Mouse (Mus musculus): Measurements from ENCODE around the gene Olfr1458. TPM values are rescaled to one million over a fixed set of nuclear protein-coding genes. Genes with fewer than 3 reads are reported as not detected.

Olfr1458 gene
- total RNA-seq (2014; rRNA removed) (not detected in 2 replicates), polyA plus RNA-seq (2015; fragmentation: Nextera tagmentation; extraction: Ambion mirVana) (not detected in 2 replicates)

GRCm38 (mm10) chr19:13106675-13107074 lies at the start of gene Olfr1458:
Gene Olfr1458, minus strand, starts transcription at chr19:13106775.
- no peak within 1 kb of the TSS for H3K27ac ChIP-seq (ENCODE audit: low read depth, low read length)
- H3K36me3 ChIP-seq (ENCODE audit: insufficient read depth): no peaks in the 10 kb centered on the region
- WGBS: 89% methylated on average over 3 of the region's 3 CpGs
- ATAC-seq (no peak), DNase-seq (no peak)
- no peaks in the 10 kb centered on the region for H3K27me3 ChIP-seq (ENCODE audit: insufficient read depth, low read length)
- H3K4me3 ChIP-seq (ENCODE audit: low read depth, low read length): no peak within 1 kb of the TSS
- H3K4me2 ChIP-seq (ENCODE audit: low read depth): no peak within 1 kb of the TSS
- no peak for TF ChIP-seq CTCF (IDR thresholded peaks at IDR 0.05; ENCODE audit: low read depth)
- H3K9me3 ChIP-seq (ENCODE audit: low read length): peaks cover 12% of the 10 kb centered on the region; the same call in 1 of the 2 replicates
- no peak within 1 kb of the TSS for H3K9ac ChIP-seq
- no peaks in the 10 kb centered on the region for H3K4me1 ChIP-seq (ENCODE audit: insufficient read depth)

GRCm38 (mm10) chr19:13149449-13149848 lies 42.9 kb upstream of the Olfr1458 start, which contains the start of gene Olfr1459:
Gene Olfr1459, minus strand, starts transcription at chr19:13149549.
- no peak within 1 kb of the TSS for H3K4me3 ChIP-seq (ENCODE audit: low read depth, low read length)
- no peak for TF ChIP-seq CTCF (IDR thresholded peaks at IDR 0.05; ENCODE audit: low read depth)
- no peak for DNase-seq
- H3K36me3 ChIP-seq (ENCODE audit: insufficient read depth): no peaks in the 10 kb centered on the region
- no peaks in the 10 kb centered on the region for H3K4me1 ChIP-seq (ENCODE audit: insufficient read depth)
- H3K9ac ChIP-seq: no peak within 1 kb of the TSS
- H3K9me3 ChIP-seq (ENCODE audit: low read length): peaks cover 11% of the 10 kb centered on the region; the same call in 1 of the 2 replicates
- H3K4me2 ChIP-seq (ENCODE audit: low read depth): no peak within 1 kb of the TSS
- no peak within 1 kb of the TSS for H3K27ac ChIP-seq (ENCODE audit: low read depth, low read length)
- no peaks in the 10 kb centered on the region for H3K27me3 ChIP-seq (ENCODE audit: insufficient read depth, low read length)
- 80% methylated on average over 1 of the region's 1 CpGs for WGBS
- no peak for ATAC-seq

- ATAC-seq: no peak
- WGBS: 71% methylated on average over 2 of the region's 2 CpGs
- Histone ChIP-seq H3K4me3 (ENCODE audit: low read depth, low read length) (no peak within 1 kb of the TSS), H3K4me1 (ENCODE audit: insufficient read depth) (no peaks in the 10 kb centered on the region), H3K27ac (ENCODE audit: low read depth, low read length) (no peak within 1 kb of the TSS), H3K27me3 (ENCODE audit: insufficient read depth, low read length) (no peaks in the 10 kb centered on the region), H3K9ac (no peak within 1 kb of the TSS), H3K9me3 (ENCODE audit: low read length) (0 out of 2 replicates have a peak, but pooled peaks cover 3% of the 10 kb centered on the region), H3K4me2 (ENCODE audit: low read depth) (no peak within 1 kb of the TSS), H3K36me3 (ENCODE audit: insufficient read depth) (no peaks in the 10 kb centered on the region)
- no peak for TF ChIP-seq CTCF (IDR thresholded peaks at IDR 0.05; ENCODE audit: low read depth)
- DNase-seq: no peak
These were observed 8.8 kb downstream of the Olfr1458 start, which contains the start of gene Olfr1457 for GRCm38 (mm10) chr19:13097791-13098190. Gene Olfr1457, minus strand, starts transcription at chr19:13097891.

GRCm38 (mm10) chr19:13093908-13094307 lies 12.7 kb downstream of the Olfr1458 start:
- Histone ChIP-seq H3K4me3 (ENCODE audit: low read depth, low read length) (no peak overlapping the region), H3K36me3 (ENCODE audit: insufficient read depth) (no peaks in the 10 kb centered on the region), H3K9me3 (ENCODE audit: low read length) (no peaks in the 10 kb centered on the region), H3K27me3 (ENCODE audit: insufficient read depth, low read length) (no peaks in the 10 kb centered on the region), H3K27ac (ENCODE audit: low read depth, low read length) (no peak overlapping the region), H3K4me1 (ENCODE audit: insufficient read depth) (no peaks in the 10 kb centered on the region), H3K4me2 (ENCODE audit: low read depth) (no peak overlapping the region), H3K9ac (no peak overlapping the region)
- ATAC-seq (no peak), DNase-seq (no peak)
- no peak for TF ChIP-seq CTCF (IDR thresholded peaks at IDR 0.05; ENCODE audit: low read depth)
- 94% methylated on average over 1 of the region's 1 CpGs for WGBS

GRCm38 (mm10) chr19:13060310-13060709 lies 46.3 kb downstream of the Olfr1458 start, which contains the start of gene Olfr1454:
Gene Olfr1454, plus strand, starts transcription at chr19:13060610.
- ATAC-seq (no peak), DNase-seq (no peak)
- no peak within 1 kb of the TSS for H3K4me3 ChIP-seq (ENCODE audit: low read depth, low read length)
- H3K4me2 ChIP-seq (ENCODE audit: low read depth): no peak within 1 kb of the TSS
- TF ChIP-seq CTCF (IDR thresholded peaks at IDR 0.05; ENCODE audit: low read depth): no peak
- no peaks in the 10 kb centered on the region for H3K4me1 ChIP-seq (ENCODE audit: insufficient read depth)
- WGBS: 63% methylated on average over 2 of the region's 2 CpGs
- H3K27me3 ChIP-seq (ENCODE audit: insufficient read depth, low read length): no peaks in the 10 kb centered on the region
- 0 out of 2 replicates have a peak, but pooled peaks cover 3% of the 10 kb centered on the region for H3K9me3 ChIP-seq (ENCODE audit: low read length)
- H3K36me3 ChIP-seq (ENCODE audit: insufficient read depth): no peaks in the 10 kb centered on the region
- no peak within 1 kb of the TSS for H3K9ac ChIP-seq
- no peak within 1 kb of the TSS for H3K27ac ChIP-seq (ENCODE audit: low read depth, low read length)

Other genes with a start within 250 kb of the Olfr1458 start
- not detected in 2 replicates for gene Olfr1444, start 249.5 kb downstream of the Olfr1458 start, total RNA-seq (2014; rRNA removed)
- not detected in 2 replicates for gene Olfr1444, start 249.5 kb downstream of the Olfr1458 start, polyA plus RNA-seq (2015; fragmentation: Nextera tagmentation; extraction: Ambion mirVana)
- gene Olfr1445, start 222.9 kb downstream of the Olfr1458 start, total RNA-seq (2014; rRNA removed): not detected in 2 replicates
- not detected in 2 replicates for gene Olfr1445, start 222.9 kb downstream of the Olfr1458 start, polyA plus RNA-seq (2015; fragmentation: Nextera tagmentation; extraction: Ambion mirVana)
- gene Olfr1446, start 213.3 kb downstream of the Olfr1458 start, total RNA-seq (2014; rRNA removed): not detected in 2 replicates
- not detected in 2 replicates for gene Olfr1446, start 213.3 kb downstream of the Olfr1458 start, polyA plus RNA-seq (2015; fragmentation: Nextera tagmentation; extraction: Ambion mirVana)
- not detected in 2 replicates for gene Olfr1447, start 203.0 kb downstream of the Olfr1458 start, total RNA-seq (2014; rRNA removed)
- gene Olfr1447, start 203.0 kb downstream of the Olfr1458 start, polyA plus RNA-seq (2015; fragmentation: Nextera tagmentation; extraction: Ambion mirVana): not detected in 2 replicates
- not detected in 2 replicates for gene Olfr1448, start 182.4 kb downstream of the Olfr1458 start, total RNA-seq (2014; rRNA removed)
- not detected in 2 replicates for gene Olfr1448, start 182.4 kb downstream of the Olfr1458 start, polyA plus RNA-seq (2015; fragmentation: Nextera tagmentation; extraction: Ambion mirVana)
- not detected in 2 replicates for gene Olfr1449, start 175.9 kb downstream of the Olfr1458 start, total RNA-seq (2014; rRNA removed)
- gene Olfr1449, start 175.9 kb downstream of the Olfr1458 start, polyA plus RNA-seq (2015; fragmentation: Nextera tagmentation; extraction: Ambion mirVana): not detected in 2 replicates
- not detected in 2 replicates for gene Olfr1450, start 156.5 kb downstream of the Olfr1458 start, total RNA-seq (2014; rRNA removed)
- not detected in 2 replicates for gene Olfr1450, start 156.5 kb downstream of the Olfr1458 start, polyA plus RNA-seq (2015; fragmentation: Nextera tagmentation; extraction: Ambion mirVana)
- gene Olfr1451, start 111.8 kb downstream of the Olfr1458 start, total RNA-seq (2014; rRNA removed): not detected in 2 replicates
- not detected in 2 replicates for gene Olfr1451, start 111.8 kb downstream of the Olfr1458 start, polyA plus RNA-seq (2015; fragmentation: Nextera tagmentation; extraction: Ambion mirVana)
- gene Olfr1453, start 78.4 kb downstream of the Olfr1458 start, total RNA-seq (2014; rRNA removed): not detected in 2 replicates
- not detected in 2 replicates for gene Olfr1453, start 78.4 kb downstream of the Olfr1458 start, polyA plus RNA-seq (2015; fragmentation: Nextera tagmentation; extraction: Ambion mirVana)
- gene Olfr1454, start 46.2 kb downstream of the Olfr1458 start, total RNA-seq (2014; rRNA removed): not detected in 2 replicates
- not detected in 2 replicates for gene Olfr1454, start 46.2 kb downstream of the Olfr1458 start, polyA plus RNA-seq (2015; fragmentation: Nextera tagmentation; extraction: Ambion mirVana)
- gene Olfr1457, start 8.9 kb downstream of the Olfr1458 start, total RNA-seq (2014; rRNA removed): not detected in 2 replicates
- gene Olfr1457, start 8.9 kb downstream of the Olfr1458 start, polyA plus RNA-seq (2015; fragmentation: Nextera tagmentation; extraction: Ambion mirVana): not detected in 2 replicates
- not detected in 2 replicates for gene Olfr1459, start 42.8 kb upstream of the Olfr1458 start, total RNA-seq (2014; rRNA removed)
- gene Olfr1459, start 42.8 kb upstream of the Olfr1458 start, polyA plus RNA-seq (2015; fragmentation: Nextera tagmentation; extraction: Ambion mirVana): not detected in 2 replicates
- gene Olfr1461, start 56.2 kb upstream of the Olfr1458 start, total RNA-seq (2014; rRNA removed): not detected in 2 replicates
- not detected in 2 replicates for gene Olfr1461, start 56.2 kb upstream of the Olfr1458 start, polyA plus RNA-seq (2015; fragmentation: Nextera tagmentation; extraction: Ambion mirVana)
- gene Olfr1462, start 79.0 kb upstream of the Olfr1458 start, total RNA-seq (2014; rRNA removed): not detected in 2 replicates
- not detected in 2 replicates for gene Olfr1462, start 79.0 kb upstream of the Olfr1458 start, polyA plus RNA-seq (2015; fragmentation: Nextera tagmentation; extraction: Ambion mirVana)
- not detected in 2 replicates for gene Olfr1463, start 124.6 kb upstream of the Olfr1458 start, total RNA-seq (2014; rRNA removed)
- gene Olfr1463, start 124.6 kb upstream of the Olfr1458 start, polyA plus RNA-seq (2015; fragmentation: Nextera tagmentation; extraction: Ambion mirVana): not detected in 2 replicates
- gene Olfr1465, start 208.8 kb upstream of the Olfr1458 start, total RNA-seq (2014; rRNA removed): not detected in 2 replicates
- gene Olfr1465, start 208.8 kb upstream of the Olfr1458 start, polyA plus RNA-seq (2015; fragmentation: Nextera tagmentation; extraction: Ambion mirVana): not detected in 2 replicates
- not detected in 2 replicates for gene Olfr1466, start 232.1 kb upstream of the Olfr1458 start, total RNA-seq (2014; rRNA removed)
- gene Olfr1466, start 232.1 kb upstream of the Olfr1458 start, polyA plus RNA-seq (2015; fragmentation: Nextera tagmentation; extraction: Ambion mirVana): not detected in 2 replicates

Measured in forebrain, postnatal 0 days (tissue).